Mouse (Mus musculus) MEL (cell line): ENCODE data around the gene Pnpla1. TPM values are rescaled to one million over a fixed set of nuclear protein-coding genes. Genes with fewer than 3 reads are reported as not detected.

Source experiments
- DNase-seq: peaks from one replicate; pipeline ENCODE4 v3.0.0; 2011; ENCODE audit warnings: low read depth, low spot score
- H3K27ac ChIP-seq: 2 replicates; pipeline ENCODE4 v1.5.1; 2012; ENCODE audit warnings: low read depth, mild to moderate bottlenecking, control low read depth, low read length, moderate library complexity; ENCODE audit not compliant: control insufficient read depth
- H3K27me3 ChIP-seq, 2 experiments: fragments of 150-350 bp in 1 of 2; sonication (generic) in 1 of 2; 2 replicates each; pipeline ENCODE4 v1.6.1; 2012; ENCODE audit warnings: low read length in 2 of 2, mild to moderate bottlenecking in 2 of 2, improper control_type of control experiment in 1 of 2, moderate library complexity in 1 of 2; ENCODE audit not compliant: insufficient read depth in 2 of 2, control insufficient read depth in 1 of 2
- H3K36me3 ChIP-seq, 2 experiments: 2 replicates each; pipeline ENCODE4 v1.6.1; 2012 to 2014; ENCODE audit warnings: low read length in 2 of 2, improper control_type of control experiment in 1 of 2, inconsistent platforms in 1 of 2, mild to moderate bottlenecking in 1 of 2; ENCODE audit not compliant: insufficient read depth in 2 of 2, control insufficient read depth in 1 of 2
- H3K4me1 ChIP-seq, 2 experiments: fragments of 150-350 bp in 1 of 2; sonication (generic) in 1 of 2; 2 replicates each; pipeline ENCODE4 v1.6.1; 2012; ENCODE audit warnings: low read length in 2 of 2, improper control_type of control experiment in 1 of 2, mild to moderate bottlenecking in 1 of 2; ENCODE audit not compliant: insufficient read depth in 2 of 2, control insufficient read depth in 1 of 2
- H3K4me3 ChIP-seq, 2 experiments: fragments of 150-350 bp in 1 of 2; sonication (generic) in 1 of 2; 2 replicates each; pipeline ENCODE4 v1.5.1; 2012; ENCODE audit warnings: low read depth in 2 of 2, low read length in 2 of 2, mild to moderate bottlenecking in 2 of 2, moderate library complexity in 2 of 2, control low read depth in 1 of 2, improper control_type of control experiment in 1 of 2; ENCODE audit not compliant: control insufficient read depth in 1 of 2, insufficient read depth in 1 of 2
- H3K79me2 ChIP-seq: 2 replicates; pipeline ENCODE4 v1.6.1; 2012; ENCODE audit warnings: mild to moderate bottlenecking, low read length, moderate library complexity; ENCODE audit not compliant: control insufficient read depth, poor library complexity, insufficient read depth
- H3K9ac ChIP-seq: 2 replicates; pipeline ENCODE4 v1.6.1; 2012; ENCODE audit warnings: low read depth, mild to moderate bottlenecking, control low read depth, low read length, moderate library complexity; ENCODE audit not compliant: control insufficient read depth, poor library complexity, severe bottlenecking
- H3K9me3 ChIP-seq: fragments of 150-350 bp; sonication (generic); replicated peaks from 2 replicates; pipeline ENCODE4 v1.6.1; 2012; ENCODE audit warnings: mild to moderate bottlenecking, low read length, improper control_type of control experiment, moderate library complexity; ENCODE audit not compliant: insufficient read depth
- BHLHE40 ChIP-seq: IDR thresholded peaks from 2 replicates; pipeline ENCODE4 v1.6.1; 2012; ENCODE audit warnings: low read depth, mild to moderate bottlenecking, inconsistent platforms, low read length, improper control_type of control experiment, borderline replicate concordance
- CHD2 ChIP-seq: IDR thresholded peaks from 2 replicates; pipeline ENCODE4 v1.6.1; 2011; ENCODE audit warnings: low read length, improper control_type of control experiment
- ELF1 ChIP-seq: IDR thresholded peaks from 2 replicates; pipeline ENCODE4 v1.6.1; 2014; ENCODE audit warnings: low read depth, mild to moderate bottlenecking, inconsistent platforms, low read length, improper control_type of control experiment, moderate library complexity
- EP300 ChIP-seq, 2 experiments: IDR thresholded peaks; 2 replicates each; pipeline ENCODE4 v1.6.1; 2011; ENCODE audit warnings: improper control_type of control experiment in 2 of 2, low read length in 2 of 2, low read depth in 1 of 2, mild to moderate bottlenecking in 1 of 2
- ETS1 ChIP-seq: IDR thresholded peaks from 2 replicates; pipeline ENCODE4 v1.6.1; 2012; ENCODE audit warnings: low read depth, mild to moderate bottlenecking, inconsistent platforms, low read length, improper control_type of control experiment, moderate library complexity
- HCFC1 ChIP-seq: IDR thresholded peaks from 2 replicates; pipeline ENCODE4 v1.6.1; 2012; ENCODE audit warnings: low read depth, mild to moderate bottlenecking, inconsistent platforms, low read length, improper control_type of control experiment, moderate library complexity
- MAZ ChIP-seq: IDR thresholded peaks from 2 replicates; pipeline ENCODE4 v1.6.1; 2012; ENCODE audit warnings: low read depth, mild to moderate bottlenecking, inconsistent platforms, low read length, improper control_type of control experiment
- RAD21 ChIP-seq: IDR thresholded peaks from 2 replicates; pipeline ENCODE4 v1.6.1; 2011; ENCODE audit warnings: mild to moderate bottlenecking, low read depth, low read length, improper control_type of control experiment
- SIN3A ChIP-seq: IDR thresholded peaks from 2 replicates; pipeline ENCODE4 v1.6.1; 2012; ENCODE audit warnings: low read length, improper control_type of control experiment, inconsistent platforms
- SMC3 ChIP-seq: IDR thresholded peaks from 2 replicates; pipeline ENCODE4 v1.6.1; 2011; ENCODE audit warnings: low read depth, low read length, improper control_type of control experiment
- TBP ChIP-seq: IDR thresholded peaks from 2 replicates; pipeline ENCODE4 v1.8.0; 2011; ENCODE audit warnings: low read depth, low read length, improper control_type of control experiment
- TCF12 ChIP-seq: IDR thresholded peaks from 2 replicates; pipeline ENCODE4 v1.6.1; 2014; ENCODE audit warnings: low read depth, mild to moderate bottlenecking, inconsistent platforms, low read length, improper control_type of control experiment, moderate library complexity
- UBTF ChIP-seq: IDR thresholded peaks from 2 replicates; pipeline ENCODE4 v1.6.1; 2012; ENCODE audit warnings: low read depth, mild to moderate bottlenecking, inconsistent platforms, low read length, improper control_type of control experiment, moderate library complexity, borderline replicate concordance; ENCODE audit not compliant: insufficient read depth
- ZC3H11A ChIP-seq: IDR thresholded peaks from 2 replicates; pipeline ENCODE4 v1.6.1; 2012; ENCODE audit warnings: low read depth, mild to moderate bottlenecking, inconsistent platforms, low read length, improper control_type of control experiment
- polyA plus RNA-seq, 2 experiments: library from polyadenylated mRNA; stranded (reverse) in 1 of 2; unstranded in 1 of 2; fragments of >175 nt in 1 of 2; fragments of >200 nt in 1 of 2; gene quantifications; 2 replicates each; pipeline versions ENCODE4 v1.2.1 to v1.2.4; 2012; ENCODE audit warnings: low replicate concordance in 2 of 2, low read depth in 1 of 2; ENCODE audit not compliant: insufficient read length in 2 of 2, insufficient read depth in 1 of 2, missing spikeins in 1 of 2
- total RNA-seq: library from RNA; depleted of rRNA; stranded (reverse); fragments of 300-350 nt; gene quantifications from 2 replicates; pipeline ENCODE4 v1.2.3, GENCODE M21; 2012

Gene Pnpla1
- total and polyA plus RNA-seq, 3 experiments, result 0.08 to 0.38 TPM; not detected in 1

GRCm38 (mm10) chr17:28863926-28864325 lies 5.7 kb downstream of the Pnpla1 start (continued):
- TF ChIP-seq ETS1, result no peak
- no peak for TF ChIP-seq MAZ

- no peak for TF ChIP-seq ELF1
- TF ChIP-seq BHLHE40, result no peak
- no peak for TF ChIP-seq RAD21
- TF ChIP-seq UBTF, result no peak
- no peak for TF ChIP-seq ZC3H11A
- no peak for TF ChIP-seq EP300 (IDR thresholded peaks at IDR 0.05; ENCODE audit: low read depth in 1 of 2, low read length in 2 of 2)
- Histone ChIP-seq H3K9ac (no peak overlapping the region), H3K36me3 (no peaks in the 10 kb centered on the region), H3K4me1 (peaks cover 0 to 2% of the 10 kb centered on the region in 2 experiments; a peak in 1 of 4 replicates), H3K27ac (no peak overlapping the region), H3K4me3 (no peak overlapping the region), H3K27me3 (peaks cover 0 to 4% of the 10 kb centered on the region in 2 experiments; a peak in 1 of 4 replicates), H3K79me2 (no peaks in the 10 kb centered on the region), H3K9me3 (no peaks in the 10 kb centered on the region)
- DNase-seq, result no peak
Measured at GRCm38 (mm10) chr17:28864464-28864863, 6.3 kb downstream of the Pnpla1 start.

- peaks cover 0 to 8% of the 10 kb centered on the region in 2 experiments; a peak in 2 of 4 replicates for H3K27me3 ChIP-seq
- no peak overlapping the region for H3K9ac ChIP-seq
Measured at GRCm38 (mm10) chr17:28866921-28867320, 8.7 kb downstream of the Pnpla1 start.

GRCm38 (mm10) chr17:28867381-28867780 lies 9.2 kb downstream of the Pnpla1 start:
- no peaks in the 10 kb centered on the region for H3K9me3 ChIP-seq
- H3K4me3 ChIP-seq, result no peak overlapping the region
- TF ChIP-seq CHD2 (no peak), RAD21 (no peak), TBP (no peak), UBTF (no peak), HCFC1 (no peak), BHLHE40 (no peak), SIN3A (no peak), ELF1 (no peak)
- H3K36me3 ChIP-seq, result no peaks in the 10 kb centered on the region
- H3K27ac ChIP-seq, result no peak overlapping the region
- H3K27me3 ChIP-seq, result peaks cover 0 to 8% of the 10 kb centered on the region in 2 experiments; a peak in 2 of 4 replicates
- H3K79me2 ChIP-seq, result no peaks in the 10 kb centered on the region
- H3K4me1 ChIP-seq, result peaks cover 0 to 2% of the 10 kb centered on the region in 2 experiments; a peak in 1 of 4 replicates
- H3K9ac ChIP-seq, result no peak overlapping the region
- no peak for DNase-seq

More at GRCm38 (mm10) chr17:28866921-28867320, 8.7 kb downstream of the Pnpla1 start:
- Histone ChIP-seq H3K36me3 (no peaks in the 10 kb centered on the region), H3K4me3 (no peak overlapping the region), H3K27ac (no peak overlapping the region), H3K4me1 (peaks cover 0 to 2% of the 10 kb centered on the region in 2 experiments; a peak in 1 of 4 replicates), H3K79me2 (no peaks in the 10 kb centered on the region), H3K9me3 (no peaks in the 10 kb centered on the region)
- peak; percentile 31 for DNase-seq
- TF ChIP-seq MAZ (no peak), SMC3 (no peak), TCF12 (no peak), HCFC1 (peak; percentile 68)
